Mouse (Mus musculus): ENCODE measurements at regions not wholly inside any gene's neighbourhood (a gene's known extent, or its start where the extent isn't known, plus 50 kb on each side); places are given as distances from the start of the nearest gene placed in this dataset.

GRCm38 (mm10) chr8:11958176-11958575, 117.9 kb downstream of the Tex29 start:
- TF ChIP-seq CTCF (IDR thresholded peaks at IDR 0.05; ENCODE audit: control insufficient read depth, insufficient read depth, insufficient read length), result no peak
- TF ChIP-seq MYOD1 (IDR thresholded peaks at IDR 0.05; ENCODE audit: control insufficient read depth, insufficient read length, low read depth), result no peak
